Mouse (Mus musculus): ENCODE measurements around the gene Smad1. TPM values are rescaled to one million over a fixed set of nuclear protein-coding genes. Genes with fewer than 3 reads are reported as not detected.
A peak's percentile ranks its signal among the peaks of the same experiment; 100 is the strongest.

The Smad1 gene
- total and polyA plus RNA-seq, 2 experiments from 2014 or later = 49.1 to 77.2 TPM

DNA sequence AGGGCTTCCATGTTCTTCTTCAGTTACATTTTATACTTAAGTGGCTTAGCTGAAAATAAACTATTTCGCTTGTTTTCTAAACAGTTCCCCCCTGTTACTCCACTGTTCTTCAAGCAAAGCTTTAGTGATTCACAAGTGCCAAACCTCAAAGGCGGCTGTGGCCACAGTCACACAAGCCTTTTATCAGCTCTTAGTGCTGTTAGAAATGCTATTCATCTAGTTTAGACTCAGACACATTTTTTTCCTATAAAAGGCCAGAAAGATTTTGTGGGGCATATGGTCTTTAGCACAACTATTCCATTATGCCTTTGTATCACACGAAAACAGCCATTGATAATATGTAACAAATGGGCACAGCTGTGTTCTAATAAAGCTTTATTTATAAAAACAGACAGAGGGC is 48.5 kb downstream of the Smad1 start:
- ATAC-seq (no peak), DNase-seq (ENCODE audit: low spot score) (peak; percentile 8)
- peaks cover 17% of the 10 kb centered on the region; the same call in 1 of the 2 replicates for H3K36me3 ChIP-seq (ENCODE audit: insufficient read depth, low read length)
- no peak overlapping the region for H3K4me2 ChIP-seq (ENCODE audit: low read depth, low read length)
- no peak overlapping the region for H3K4me3 ChIP-seq (ENCODE audit: low read length)
- H3K4me1 ChIP-seq (ENCODE audit: insufficient read depth, low read length) = peaks cover 8% of the 10 kb centered on the region
- WGBS = 56% methylated on average over 3 of the region's 3 CpGs
- TF ChIP-seq CTCF (IDR thresholded peaks at IDR 0.05; ENCODE audit: low read depth) = no peak
- peak overlapping the region; percentile 72 for H3K27ac ChIP-seq
- no peak overlapping the region for H3K9ac ChIP-seq (replicated peaks; ENCODE audit: low read length)
- no peaks in the 10 kb centered on the region for H3K27me3 ChIP-seq (ENCODE audit: insufficient read depth, low read length)
- H3K9me3 ChIP-seq (ENCODE audit: low read length) = no peaks in the 10 kb centered on the region

- Histone ChIP-seq H3K9me3 (ENCODE audit: low read length) (no peaks in the 10 kb centered on the region), H3K27ac (peak overlapping the region; percentile 72), H3K4me2 (ENCODE audit: low read depth, low read length) (peak overlapping the region; percentile 19), H3K4me3 (ENCODE audit: low read length) (no peak overlapping the region), H3K9ac (replicated peaks; ENCODE audit: low read length) (no peak overlapping the region), H3K4me1 (ENCODE audit: insufficient read depth, low read length) (peaks cover 8% of the 10 kb centered on the region), H3K36me3 (ENCODE audit: insufficient read depth, low read length) (peaks cover 17% of the 10 kb centered on the region; the same call in 1 of the 2 replicates), H3K27me3 (ENCODE audit: insufficient read depth, low read length) (no peaks in the 10 kb centered on the region)
- DNase-seq (ENCODE audit: low spot score) = peak; percentile 82
- peak; percentile 84 for ATAC-seq
- 25% methylated on average over 6 of the region's 6 CpGs for WGBS
- peak; percentile 40; the same call in 1 of the 2 replicates for TF ChIP-seq CTCF (IDR thresholded peaks at IDR 0.05; ENCODE audit: low read depth)
Measured at GRCm38 (mm10) chr8:79350094-79350593, 49.2 kb downstream of the Smad1 start.

DNA sequence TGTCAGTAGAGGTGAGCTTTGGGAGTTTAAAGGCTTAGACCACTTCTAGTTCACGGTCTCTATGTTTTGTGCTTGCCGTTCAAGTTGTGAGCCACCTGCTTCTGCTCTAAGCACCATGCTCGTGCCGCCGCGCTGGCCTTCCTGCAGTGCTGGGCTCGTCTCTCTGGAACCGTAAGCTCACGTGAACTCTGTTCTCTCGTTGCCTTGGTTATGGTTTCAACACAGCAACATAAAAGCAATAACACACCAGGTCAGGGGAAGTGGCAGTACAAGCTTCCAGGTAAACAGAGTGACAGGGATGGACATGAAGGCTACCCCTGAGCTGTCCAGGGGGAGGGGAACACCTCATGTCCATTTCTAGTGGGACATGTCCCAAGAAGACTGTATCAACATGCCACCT is 52.9 kb downstream of the Smad1 start:
- no peak overlapping the region for H3K4me2 ChIP-seq (ENCODE audit: low read depth, low read length)
- H3K27ac ChIP-seq = no peak overlapping the region
- WGBS = 90% methylated on average over 10 of the region's 10 CpGs
- no peaks in the 10 kb centered on the region for H3K9me3 ChIP-seq (ENCODE audit: low read length)
- DNase-seq (ENCODE audit: low spot score) (no peak), ATAC-seq (no peak)
- no peaks in the 10 kb centered on the region for H3K27me3 ChIP-seq (ENCODE audit: insufficient read depth, low read length)
- H3K36me3 ChIP-seq (ENCODE audit: insufficient read depth, low read length) = peaks cover 24% of the 10 kb centered on the region; the same call in 1 of the 2 replicates
- H3K9ac ChIP-seq (replicated peaks; ENCODE audit: low read length) = no peak overlapping the region
- no peak for TF ChIP-seq CTCF (IDR thresholded peaks at IDR 0.05; ENCODE audit: low read depth)
- H3K4me3 ChIP-seq (ENCODE audit: low read length) = no peak overlapping the region
- peaks cover 8% of the 10 kb centered on the region for H3K4me1 ChIP-seq (ENCODE audit: insufficient read depth, low read length)

GRCm38 (mm10) chr8:79345856-79346255 is 53.5 kb downstream of the Smad1 start:
- Histone ChIP-seq H3K27ac (no peak overlapping the region), H3K9ac (replicated peaks; ENCODE audit: low read length) (no peak overlapping the region), H3K4me1 (ENCODE audit: insufficient read depth, low read length) (peaks cover 8% of the 10 kb centered on the region), H3K9me3 (ENCODE audit: low read length) (no peaks in the 10 kb centered on the region), H3K27me3 (ENCODE audit: insufficient read depth, low read length) (no peaks in the 10 kb centered on the region), H3K4me3 (ENCODE audit: low read length) (no peak overlapping the region), H3K4me2 (ENCODE audit: low read depth, low read length) (no peak overlapping the region), H3K36me3 (ENCODE audit: insufficient read depth, low read length) (peaks cover 24% of the 10 kb centered on the region; the same call in 1 of the 2 replicates)
- 73% methylated on average over 6 of the region's 6 CpGs for WGBS
- ATAC-seq = no peak
- DNase-seq (ENCODE audit: low spot score) = no peak
- no peak for TF ChIP-seq CTCF (IDR thresholded peaks at IDR 0.05; ENCODE audit: low read depth)

DNA sequence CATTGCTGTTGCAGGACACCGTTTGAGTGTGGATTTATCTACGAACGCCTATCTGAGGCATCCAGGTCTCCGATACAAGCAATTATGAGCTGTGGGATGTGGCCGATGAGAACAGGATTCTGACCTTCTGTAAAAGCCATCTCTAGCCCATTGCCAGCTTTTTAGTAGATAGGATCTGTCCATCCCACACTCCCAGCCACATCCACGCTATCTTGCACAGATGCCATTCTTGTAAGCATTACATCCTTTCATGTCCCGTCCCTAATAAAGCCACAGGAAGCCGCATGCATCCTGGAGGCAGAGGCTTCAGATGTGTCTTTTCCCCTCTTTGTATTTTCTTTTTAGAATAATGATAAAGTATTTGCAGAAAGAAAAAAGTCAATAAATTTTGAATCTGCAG is 58.1 kb downstream of the Smad1 start:
- Histone ChIP-seq H3K27ac (no peak overlapping the region), H3K27me3 (ENCODE audit: insufficient read depth, low read length) (no peaks in the 10 kb centered on the region), H3K9me3 (ENCODE audit: low read length) (no peaks in the 10 kb centered on the region), H3K4me2 (ENCODE audit: low read depth, low read length) (no peak overlapping the region), H3K36me3 (ENCODE audit: insufficient read depth, low read length) (peaks cover 48% of the 10 kb centered on the region), H3K9ac (replicated peaks; ENCODE audit: low read length) (no peak overlapping the region), H3K4me3 (ENCODE audit: low read length) (no peak overlapping the region), H3K4me1 (ENCODE audit: insufficient read depth, low read length) (no peaks in the 10 kb centered on the region)
- no peak for TF ChIP-seq CTCF (IDR thresholded peaks at IDR 0.05; ENCODE audit: low read depth)
- ATAC-seq (no peak), DNase-seq (ENCODE audit: low spot score) (no peak)
- 89% methylated on average over 8 of the region's 8 CpGs for WGBS

DNA sequence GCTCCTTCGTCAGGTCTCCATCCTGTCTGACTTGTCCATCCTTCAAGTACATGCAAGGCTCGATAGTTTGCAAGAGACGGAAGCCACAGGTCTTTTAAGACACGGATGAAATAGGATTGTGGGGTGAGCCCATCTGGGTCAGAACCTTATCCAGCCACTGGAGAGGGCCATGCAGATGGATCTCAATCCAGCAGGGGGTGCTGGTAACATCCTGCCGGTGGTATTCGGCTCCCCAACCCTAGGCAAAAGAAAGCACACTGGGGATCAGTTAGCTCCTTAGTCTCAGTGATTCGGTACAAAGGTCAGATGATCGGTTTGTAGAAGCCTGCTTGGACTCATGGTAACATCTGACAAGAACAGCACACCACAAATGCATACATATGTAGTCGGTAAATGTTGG is 59.8 kb downstream of the Smad1 start:
- peaks cover 48% of the 10 kb centered on the region for H3K36me3 ChIP-seq (ENCODE audit: insufficient read depth, low read length)

GRCm38 (mm10) chr8:79338619-79339018 is 60.7 kb downstream of the Smad1 start:
- peaks cover 45% of the 10 kb centered on the region for H3K36me3 ChIP-seq (ENCODE audit: insufficient read depth, low read length)
- H3K4me1 ChIP-seq (ENCODE audit: insufficient read depth, low read length) = no peaks in the 10 kb centered on the region
- no peaks in the 10 kb centered on the region for H3K27me3 ChIP-seq (ENCODE audit: insufficient read depth, low read length)
- H3K4me2 ChIP-seq (ENCODE audit: low read depth, low read length) = no peak overlapping the region
- no peak for TF ChIP-seq CTCF (IDR thresholded peaks at IDR 0.05; ENCODE audit: low read depth)
- no peak for ATAC-seq
- H3K9ac ChIP-seq (replicated peaks; ENCODE audit: low read length) = no peak overlapping the region
- no peak for DNase-seq (ENCODE audit: low spot score)
- H3K9me3 ChIP-seq (ENCODE audit: low read length) = no peaks in the 10 kb centered on the region
- no peak overlapping the region for H3K27ac ChIP-seq
- no peak overlapping the region for H3K4me3 ChIP-seq (ENCODE audit: low read length)
- WGBS = 83% methylated on average over 10 of the region's 10 CpGs

More for the DNA sequence above, 59.8 kb downstream of the Smad1 start:
- Histone ChIP-seq H3K9me3 (ENCODE audit: low read length) (no peaks in the 10 kb centered on the region), H3K27ac (no peak overlapping the region), H3K4me2 (ENCODE audit: low read depth, low read length) (no peak overlapping the region), H3K27me3 (ENCODE audit: insufficient read depth, low read length) (no peaks in the 10 kb centered on the region), H3K4me1 (ENCODE audit: insufficient read depth, low read length) (no peaks in the 10 kb centered on the region), H3K9ac (replicated peaks; ENCODE audit: low read length) (no peak overlapping the region), H3K4me3 (ENCODE audit: low read length) (no peak overlapping the region)
- DNase-seq (ENCODE audit: low spot score) (peak; percentile 46), ATAC-seq (0 out of 2 replicates have a peak, but pooled peaks have one; percentile 49)
- TF ChIP-seq CTCF (IDR thresholded peaks at IDR 0.05; ENCODE audit: low read depth) = peak; percentile 66
- WGBS = 74% methylated on average over 9 of the region's 9 CpGs
